Mouse (Mus musculus) MN1 (cell line): Measurements from ENCODE around the gene Id1.

Experiments
- DNase-seq: peaks from one replicate; pipeline ENCODE4 v3.0.0-alpha.2; 2016; ENCODE audit warnings: low spot score

Id1 gene

GRCm38 (mm10) chr2:152724332-152724723, 11.7 kb upstream of the Id1 start:
- DNase-seq = no peak

- no peak for DNase-seq
Observed at GRCm38 (mm10) chr2:152725178-152725750, 10.8 kb upstream of the Id1 start.

GRCm38 (mm10) chr2:152726213-152726612, 9.8 kb upstream of the Id1 start:
- DNase-seq = no peak

GRCm38 (mm10) chr2:152726751-152727335, 9.2 kb upstream of the Id1 start:
- no peak for DNase-seq

- DNase-seq = no peak
Observed at GRCm38 (mm10) chr2:152727795-152728510, 8.1 kb upstream of the Id1 start.

GRCm38 (mm10) chr2:152728594-152728993, 7.5 kb upstream of the Id1 start:
- DNase-seq = no peak

GRCm38 (mm10) chr2:152729013-152729635, 6.9 kb upstream of the Id1 start:
- DNase-seq = no peak

- peak; percentile 57 for DNase-seq
Observed at GRCm38 (mm10) chr2:152729636-152730020, 6.4 kb upstream of the Id1 start.

GRCm38 (mm10) chr2:152733201-152733600, 2.9 kb upstream of the Id1 start:
- no peak for DNase-seq

GRCm38 (mm10) chr2:152734501-152734900, 1.6 kb upstream of the Id1 start:
- no peak for DNase-seq

- DNase-seq = peak; percentile 94
Observed at GRCm38 (mm10) chr2:152734984-152735383, 1.1 kb upstream of the Id1 start.

GRCm38 (mm10) chr2:152736748-152737147, 697 bp downstream of the Id1 start:
- peak; percentile 82 for DNase-seq

GRCm38 (mm10) chr2:152737306-152738221, 1.5 kb downstream of the Id1 start:
- DNase-seq = peak; percentile 78

- no peak for DNase-seq
Observed at GRCm38 (mm10) chr2:152738341-152738740, 2.3 kb downstream of the Id1 start.

- peak; percentile 70 for DNase-seq
Observed at GRCm38 (mm10) chr2:152739031-152739841, 3.2 kb downstream of the Id1 start.

GRCm38 (mm10) chr2:152739842-152740260, 3.8 kb downstream of the Id1 start:
- peak; percentile 53 for DNase-seq

GRCm38 (mm10) chr2:152740490-152740889, 4.4 kb downstream of the Id1 start:
- peak; percentile 21 for DNase-seq

GRCm38 (mm10) chr2:152741153-152742041, 5.3 kb downstream of the Id1 start:
- peak; percentile 93 for DNase-seq

GRCm38 (mm10) chr2:152742435-152742834, 6.4 kb downstream of the Id1 start:
- DNase-seq = peak; percentile 86
